Mouse (Mus musculus): ENCODE measurements around the gene Smarcb1. TPM values are rescaled to one million over a fixed set of nuclear protein-coding genes. Genes with fewer than 3 reads are reported as not detected.
A peak's percentile ranks its signal among the peaks of the same experiment; 100 is the strongest.

Gene Smarcb1
- polyA plus RNA-seq (2017; shearing (Covaris generic)) = 100 to 1,000 TPM in 1 of 2 experiments, 10 to 100 TPM in 1; 98.5 to 160 TPM

GRCm38 (mm10) chr10:75921026-75921725 is at the start of gene Smarcb1:
Gene Smarcb1, minus strand, starts transcription at chr10:75921617.
- peak; percentile 89 for ATAC-seq

- peak; percentile 42 for ATAC-seq
Measured at GRCm38 (mm10) chr10:75954381-75954811, 33.0 kb upstream of the Smarcb1 start, which contains the start of gene Gm5134. Gene Gm5134, plus strand, starts transcription at chr10:75954514.

GRCm38 (mm10) chr10:75951424-75952050 is 30.1 kb upstream of the Smarcb1 start:
- ATAC-seq = peak; percentile 77

GRCm38 (mm10) chr10:75950791-75951210 is 29.4 kb upstream of the Smarcb1 start:
- ATAC-seq = no peak

GRCm38 (mm10) chr10:75949053-75950045 is 27.9 kb upstream of the Smarcb1 start:
- no peak for ATAC-seq

GRCm38 (mm10) chr10:75948079-75948478 is 26.7 kb upstream of the Smarcb1 start:
- no peak for ATAC-seq

GRCm38 (mm10) chr10:75945896-75946295 is 24.5 kb upstream of the Smarcb1 start:
- ATAC-seq = no peak

GRCm38 (mm10) chr10:75945213-75945612 is 23.8 kb upstream of the Smarcb1 start:
- no peak for ATAC-seq

- no peak for ATAC-seq
Measured at GRCm38 (mm10) chr10:75944066-75944772, 22.8 kb upstream of the Smarcb1 start.

GRCm38 (mm10) chr10:75942736-75943477 is 21.5 kb upstream of the Smarcb1 start, which contains the start of gene Vpreb3:
Gene Vpreb3, plus strand, starts transcription at chr10:75943057.
- peak; percentile 35 for ATAC-seq

GRCm38 (mm10) chr10:75941042-75941824 is 19.8 kb upstream of the Smarcb1 start:
- no peak for ATAC-seq

- no peak for ATAC-seq
Measured at GRCm38 (mm10) chr10:75940520-75940919, 19.1 kb upstream of the Smarcb1 start, which contains the start of gene Gm867. Gene Gm867, minus strand, starts transcription at chr10:75940672.

GRCm38 (mm10) chr10:75939481-75940234 is 18.2 kb upstream of the Smarcb1 start:
- ATAC-seq = no peak

- ATAC-seq = peak; percentile 66
Measured at GRCm38 (mm10) chr10:75937851-75938643, 16.6 kb upstream of the Smarcb1 start.

GRCm38 (mm10) chr10:75936909-75937667 is 15.7 kb upstream of the Smarcb1 start:
- ATAC-seq = no peak

- peak; percentile 74 for ATAC-seq
Measured at GRCm38 (mm10) chr10:75935680-75936541, 14.5 kb upstream of the Smarcb1 start, which contains the start of gene Mmp11. Gene Mmp11, minus strand, starts transcription at chr10:75936496.

- ATAC-seq = no peak
Measured at GRCm38 (mm10) chr10:75934991-75935390, 13.6 kb upstream of the Smarcb1 start.
